Mouse (Mus musculus) stomach, postnatal 0 days (tissue): Measurements from ENCODE around the gene Aif1l.

Experiments
- CTCF ChIP-seq: IDR thresholded peaks from 2 replicates; pipeline ENCODE4 v1.5.1; 2016; ENCODE audit warnings: antibody characterized with exemption, low read depth, mild to moderate bottlenecking, moderate library complexity
- EP300 ChIP-seq: optimal IDR thresholded peaks from 2 replicates; pipeline ENCODE3; 2016; ENCODE audit warnings: antibody characterized with exemption

DNA sequence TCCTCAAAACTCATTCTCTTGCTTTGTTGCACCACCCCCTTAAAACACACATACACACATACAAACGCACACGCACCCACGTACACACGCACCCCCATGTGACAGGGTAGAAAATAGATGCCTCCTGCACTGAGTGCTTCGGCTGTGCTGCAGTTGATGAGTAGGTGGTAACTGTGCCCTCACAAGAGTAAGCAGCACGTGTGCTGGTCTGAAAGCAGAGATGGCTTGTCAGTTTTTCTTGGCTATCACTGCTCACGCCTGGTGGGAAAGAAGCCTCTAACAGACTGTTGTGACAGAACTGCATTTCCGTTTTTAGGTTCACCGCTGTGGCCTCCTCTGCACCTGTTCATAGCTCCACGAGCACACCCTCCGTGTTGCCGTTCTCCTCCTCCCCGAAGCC is 46.1 kb downstream of the Aif1l start:
- TF ChIP-seq CTCF (no peak), EP300 (no peak)
